Mouse (Mus musculus) limb, embryonic 13.5 days (tissue): ENCODE data around the gene Mrpl4. TPM values are rescaled to one million over a fixed set of nuclear protein-coding genes. Genes with fewer than 3 reads are reported as not detected.
"Not testable (repeated sequence)": the region's sequence is repeated elsewhere in the genome, so short reads cannot be mapped to it uniquely, and the experiment has no call there.

Experiments used
- ATAC-seq: fragments of 200-750 bp; cut with Nextera tagmentation; 2 replicates; pipeline ENCODE4 v1.8.0; 2017; ENCODE audit warnings: low read depth, moderate number of reproducible peaks, moderate TSS enrichment; ENCODE audit not compliant: low FRiP score
- H3K27ac ChIP-seq: fragments of 300-500 bp; sonication (generic); 2 replicates; pipeline ENCODE4 v1.5.1; 2015; ENCODE audit warnings: inconsistent platforms, mild to moderate bottlenecking, moderate library complexity
- H3K27me3 ChIP-seq: fragments of 300-500 bp; sonication (generic); 2 replicates; pipeline ENCODE4 v1.6.1; 2015; ENCODE audit warnings: mild to moderate bottlenecking, inconsistent platforms
- H3K36me3 ChIP-seq: fragments of 300-500 bp; sonication (generic); 2 replicates; pipeline ENCODE4 v1.6.1; 2015; ENCODE audit warnings: inconsistent platforms, mild to moderate bottlenecking, moderate library complexity
- H3K4me1 ChIP-seq: fragments of 300-500 bp; sonication (generic); 2 replicates; pipeline ENCODE4 v1.6.1; 2015; ENCODE audit warnings: inconsistent platforms
- H3K4me2 ChIP-seq: fragments of 300-500 bp; sonication (generic); replicated peaks from 2 replicates; pipeline ENCODE4 v1.6.1; 2015; ENCODE audit warnings: inconsistent platforms, mild to moderate bottlenecking, moderate library complexity
- H3K4me3 ChIP-seq: fragments of 300-500 bp; sonication (generic); 2 replicates; pipeline ENCODE4 v1.5.1; 2015; ENCODE audit warnings: moderate library complexity, mild to moderate bottlenecking, inconsistent platforms
- H3K9ac ChIP-seq: fragments of 300-500 bp; sonication (generic); 2 replicates; pipeline ENCODE4 v1.6.1; 2015; ENCODE audit warnings: mild to moderate bottlenecking, inconsistent platforms
- H3K9me3 ChIP-seq: fragments of 300-500 bp; sonication (generic); 2 replicates; pipeline ENCODE4 v1.6.1; 2016; ENCODE audit warnings: inconsistent platforms
- WGBS: fragments of 180-500 bp; shearing (Covaris S2); methylation state at CpG from one replicate; pipeline ENCODE4 v1.1.7; 2015; 5-methylcytosine and 5-hydroxymethylcytosine counted together
- microRNA counts: library from miRNA; unstranded; fragments of <30 nt; microRNA quantifications from one replicate; lab custom pipeline; 2016
- microRNA-seq: library from miRNA; unstranded; fragments of <30 nt; microRNA quantifications from one replicate; pipeline ENCODE4, GENCODE M21; 2016
- polyA plus RNA-seq: library from polyadenylated mRNA; unstranded; fragments of >200 nt; fragmentation: Nextera tagmentation; extraction: Ambion mirVana; gene quantifications from 2 replicates; pipeline ENCODE4 v1.2.1, GENCODE M21; 2015

The Mrpl4 gene
- polyA plus RNA-seq, 1 experiment from 2014 or later = 133 TPM

GRCm38 (mm10) chr9:21035586-21035985, 33.0 kb downstream of the Mrpl4 start:
- Histone ChIP-seq H3K4me3 (peak overlapping the region; percentile 3; the same call in 1 of the 2 replicates), H3K4me1 (peaks cover 55% of the 10 kb centered on the region), H3K9ac (no peak overlapping the region), H3K36me3 (no peaks in the 10 kb centered on the region), H3K9me3 (0 out of 2 replicates have a peak, but pooled peaks cover 5% of the 10 kb centered on the region), H3K4me2 (no peak overlapping the region), H3K27me3 (peaks cover 96% of the 10 kb centered on the region), H3K27ac (no peak overlapping the region)
- ATAC-seq = no peak
- 25% methylated on average over 9 of the region's 9 CpGs for WGBS

GRCm38 (mm10) chr9:21036161-21036560, 33.6 kb downstream of the Mrpl4 start:
- Histone ChIP-seq H3K9me3 (0 out of 2 replicates have a peak, but pooled peaks cover 5% of the 10 kb centered on the region), H3K4me2 (no peak overlapping the region), H3K4me3 (no peak overlapping the region; the same call in 1 of the 2 replicates), H3K27me3 (peaks cover 95% of the 10 kb centered on the region), H3K9ac (no peak overlapping the region), H3K27ac (no peak overlapping the region), H3K4me1 (peaks cover 50% of the 10 kb centered on the region), H3K36me3 (no peaks in the 10 kb centered on the region)
- WGBS = 9% methylated on average over 20 of the region's 20 CpGs
- ATAC-seq = no peak

GRCm38 (mm10) chr9:21036666-21037065, 34.1 kb downstream of the Mrpl4 start:
- WGBS = 3% methylated on average over 22 of the region's 22 CpGs
- no peak overlapping the region for H3K9ac ChIP-seq
- peaks cover 45% of the 10 kb centered on the region for H3K4me1 ChIP-seq
- H3K36me3 ChIP-seq = no peaks in the 10 kb centered on the region
- peak overlapping the region; percentile 70 for H3K4me2 ChIP-seq
- no peak overlapping the region for H3K27ac ChIP-seq
- 0 out of 2 replicates have a peak, but pooled peaks cover 5% of the 10 kb centered on the region for H3K9me3 ChIP-seq
- ATAC-seq = no peak
- H3K4me3 ChIP-seq = peak overlapping the region; percentile 45
- peaks cover 91% of the 10 kb centered on the region for H3K27me3 ChIP-seq

GRCm38 (mm10) chr9:21037481-21037891, 34.9 kb downstream of the Mrpl4 start:
- H3K9me3 ChIP-seq = 0 out of 2 replicates have a peak, but pooled peaks cover 5% of the 10 kb centered on the region
- no peaks in the 10 kb centered on the region for H3K36me3 ChIP-seq
- H3K4me2 ChIP-seq = peak overlapping the region; percentile 70
- no peak overlapping the region for H3K27ac ChIP-seq
- 2% methylated on average over 31 of the region's 31 CpGs for WGBS
- peak overlapping the region; percentile 45 for H3K4me3 ChIP-seq
- H3K9ac ChIP-seq = peak overlapping the region; percentile 51
- peaks cover 37% of the 10 kb centered on the region for H3K4me1 ChIP-seq
- no peak for ATAC-seq
- H3K27me3 ChIP-seq = peaks cover 83% of the 10 kb centered on the region

GRCm38 (mm10) chr9:21039779-21040178, 37.2 kb downstream of the Mrpl4 start:
- Histone ChIP-seq H3K27me3 (peaks cover 60% of the 10 kb centered on the region), H3K36me3 (no peaks in the 10 kb centered on the region), H3K9me3 (0 out of 2 replicates have a peak, but pooled peaks cover 5% of the 10 kb centered on the region), H3K4me3 (no peak overlapping the region), H3K9ac (no peak overlapping the region), H3K4me1 (peaks cover 22% of the 10 kb centered on the region), H3K27ac (no peak overlapping the region), H3K4me2 (no peak overlapping the region)
- ATAC-seq = no peak
- 73% methylated on average over 3 of the region's 3 CpGs for WGBS

GRCm38 (mm10) chr9:21041308-21041707, 38.8 kb downstream of the Mrpl4 start:
- 37% methylated on average over 4 of the region's 4 CpGs for WGBS

GRCm38 (mm10) chr9:21043563-21043962, 41.0 kb downstream of the Mrpl4 start:
- H3K9me3 ChIP-seq = 0 out of 2 replicates have a peak, but pooled peaks cover 5% of the 10 kb centered on the region
- no peak overlapping the region for H3K4me2 ChIP-seq
- H3K4me1 ChIP-seq = no peaks in the 10 kb centered on the region
- no peaks in the 10 kb centered on the region for H3K36me3 ChIP-seq
- H3K4me3 ChIP-seq = no peak overlapping the region
- no peak overlapping the region for H3K27ac ChIP-seq
- WGBS = 77% methylated on average over 4 of the region's 4 CpGs
- no peak overlapping the region for H3K9ac ChIP-seq
- ATAC-seq = no peak
- peaks cover 22% of the 10 kb centered on the region for H3K27me3 ChIP-seq

More at GRCm38 (mm10) chr9:21041308-21041707, 38.8 kb downstream of the Mrpl4 start:
- Histone ChIP-seq H3K9ac (no peak overlapping the region), H3K27me3 (peaks cover 45% of the 10 kb centered on the region), H3K27ac (no peak overlapping the region), H3K9me3 (0 out of 2 replicates have a peak, but pooled peaks cover 5% of the 10 kb centered on the region), H3K4me2 (no peak overlapping the region), H3K4me3 (no peak overlapping the region), H3K4me1 (peaks cover 17% of the 10 kb centered on the region), H3K36me3 (no peaks in the 10 kb centered on the region)
- ATAC-seq = no peak

- ATAC-seq, H3K9ac ChIP-seq, H3K4me3 ChIP-seq, H3K27ac ChIP-seq, H3K36me3 ChIP-seq, H3K4me2 ChIP-seq, H3K4me1 ChIP-seq, H3K9me3 ChIP-seq: not testable (repeated sequence)
- peaks cover 10% of the 10 kb centered on the region for H3K27me3 ChIP-seq
- 52% methylated on average over 1 of the region's 1 CpGs for WGBS
Observed at GRCm38 (mm10) chr9:21044785-21045184, 42.2 kb downstream of the Mrpl4 start.

- Histone ChIP-seq H3K4me2 (no peak overlapping the region), H3K9me3 (no peaks in the 10 kb centered on the region), H3K9ac (no peak overlapping the region), H3K27ac (no peak overlapping the region), H3K4me3 (no peak overlapping the region), H3K36me3 (no peaks in the 10 kb centered on the region), H3K27me3 (peaks cover 6% of the 10 kb centered on the region), H3K4me1 (no peaks in the 10 kb centered on the region)
- ATAC-seq = no peak
- WGBS = 82% methylated on average over 3 of the region's 3 CpGs
Observed at GRCm38 (mm10) chr9:21045235-21045634, 42.7 kb downstream of the Mrpl4 start.

GRCm38 (mm10) chr9:21051578-21051977, 49.0 kb downstream of the Mrpl4 start:
- Histone ChIP-seq H3K27me3 (peaks cover 2% of the 10 kb centered on the region; the same call in 1 of the 2 replicates), H3K9me3 (no peaks in the 10 kb centered on the region), H3K36me3 (no peaks in the 10 kb centered on the region), H3K4me3 (no peak overlapping the region), H3K9ac (no peak overlapping the region), H3K27ac (no peak overlapping the region), H3K4me2 (no peak overlapping the region), H3K4me1 (no peaks in the 10 kb centered on the region)
- WGBS = 64% methylated on average over 10 of the region's 10 CpGs
- ATAC-seq = no peak

MicroRNAs encoded within 50 kb of the gene (microRNA counts, 519-probe panel; counts per million panel counts)
- 3,351 counts per million, percentile 58 among the panel's probes with 10 or more counts for microRNA mmu-miR-1900 (lab: Ali Mortazavi, UCI)

Small RNAs within 50 kb of the gene (microRNA-seq; reads per million reads assigned to microRNA genes)
- not detected for gene Mir1900

Other genes starting within 250 kb of the Mrpl4 start
- 0.60 and 0.62 TPM in 2 replicates for gene Col5a3, start 187.7 kb upstream of the Mrpl4 start, polyA plus RNA-seq
- gene Rdh8, start 184.2 kb upstream of the Mrpl4 start, polyA plus RNA-seq = not detected in 2 replicates
- gene A230050P20Rik, start 134.1 kb upstream of the Mrpl4 start, polyA plus RNA-seq = 4.6 and 5.6 TPM in 2 replicates
- gene Angptl6, start 123.0 kb upstream of the Mrpl4 start, polyA plus RNA-seq = 2.9 and 3.3 TPM in 2 replicates
- gene Ppan, start 114.6 kb upstream of the Mrpl4 start, polyA plus RNA-seq = 85.9 and 91.3 TPM in 2 replicates
- gene Eif3g, start 104.1 kb upstream of the Mrpl4 start, polyA plus RNA-seq = 329 and 337 TPM in 2 replicates
- gene Dnmt1, start 42.9 kb upstream of the Mrpl4 start, polyA plus RNA-seq = 97.6 and 104 TPM in 2 replicates
- 60.3 and 66.9 TPM in 2 replicates for gene S1pr2, start 26.0 kb upstream of the Mrpl4 start, polyA plus RNA-seq
- gene Icam1, start 13.2 kb downstream of the Mrpl4 start, polyA plus RNA-seq = 12.3 and 13.9 TPM in 2 replicates
- gene Icam4, start 26.6 kb downstream of the Mrpl4 start, polyA plus RNA-seq = 0.62 and 2.2 TPM in 2 replicates
- 0.05 and 0.08 TPM in 2 replicates for gene Icam5, start 29.3 kb downstream of the Mrpl4 start, polyA plus RNA-seq
- gene Zglp1, start 64.4 kb downstream of the Mrpl4 start, polyA plus RNA-seq = 1.0 and 1.3 TPM in 2 replicates
- gene Gm49373, start 70.4 kb downstream of the Mrpl4 start, polyA plus RNA-seq = 0.59 and 0.88 TPM in 2 replicates
- gene Fdx1l, start 70.9 kb downstream of the Mrpl4 start, polyA plus RNA-seq = 54.8 and 61.6 TPM in 2 replicates
- 1.8 and 2.1 TPM in 2 replicates for gene Gm38431, start 89.3 kb downstream of the Mrpl4 start, polyA plus RNA-seq
- 55.0 and 63.2 TPM in 2 replicates for gene Raver1, start 89.3 kb downstream of the Mrpl4 start, polyA plus RNA-seq
- 13.7 and 16.5 TPM in 2 replicates for gene Tyk2, start 128.5 kb downstream of the Mrpl4 start, polyA plus RNA-seq
- 320 and 346 TPM in 2 replicates for gene Cdc37, start 147.2 kb downstream of the Mrpl4 start, polyA plus RNA-seq
- gene Pde4a, start 163.0 kb downstream of the Mrpl4 start, polyA plus RNA-seq = 5.4 and 6.1 TPM in 2 replicates
- 79.7 and 82.5 TPM in 2 replicates for gene Keap1, start 236.6 kb downstream of the Mrpl4 start, polyA plus RNA-seq
- gene S1pr5, start 245.7 kb downstream of the Mrpl4 start, polyA plus RNA-seq = 0.77 and 0.83 TPM in 2 replicates